Mouse (Mus musculus): ENCODE measurements around the gene Rtkn2.

Gene Rtkn2

DNA sequence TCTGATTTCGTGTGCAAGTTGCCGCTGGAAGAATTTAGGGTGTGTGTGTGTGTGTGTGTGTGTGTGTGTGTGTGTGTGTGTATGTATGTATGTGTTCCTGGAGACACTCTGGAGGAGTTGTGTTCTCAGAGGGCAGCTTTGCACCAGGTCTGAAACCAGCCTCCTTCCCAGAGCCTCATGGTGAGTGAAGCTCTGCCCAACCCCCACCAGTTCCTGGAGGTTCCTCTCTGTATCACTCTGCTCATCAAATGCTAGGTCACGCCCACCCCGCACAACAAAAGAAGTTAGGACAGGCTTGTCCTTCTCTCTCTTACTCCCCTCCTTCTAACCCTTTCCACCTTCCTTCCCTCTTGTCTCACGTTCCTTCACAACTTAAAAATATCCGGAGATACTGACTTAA is 64.6 kb downstream of the Rtkn2 start:
- no peak for DNase-seq

GRCm38 (mm10) chr10:68044864-68045263 is 65.5 kb downstream of the Rtkn2 start:
- no peak for DNase-seq

GRCm38 (mm10) chr10:68048641-68049305 is 69.4 kb downstream of the Rtkn2 start:
- no peak for DNase-seq

- no peak for DNase-seq
These were observed 71.5 kb downstream of the Rtkn2 start for GRCm38 (mm10) chr10:68050882-68051281.

DNA sequence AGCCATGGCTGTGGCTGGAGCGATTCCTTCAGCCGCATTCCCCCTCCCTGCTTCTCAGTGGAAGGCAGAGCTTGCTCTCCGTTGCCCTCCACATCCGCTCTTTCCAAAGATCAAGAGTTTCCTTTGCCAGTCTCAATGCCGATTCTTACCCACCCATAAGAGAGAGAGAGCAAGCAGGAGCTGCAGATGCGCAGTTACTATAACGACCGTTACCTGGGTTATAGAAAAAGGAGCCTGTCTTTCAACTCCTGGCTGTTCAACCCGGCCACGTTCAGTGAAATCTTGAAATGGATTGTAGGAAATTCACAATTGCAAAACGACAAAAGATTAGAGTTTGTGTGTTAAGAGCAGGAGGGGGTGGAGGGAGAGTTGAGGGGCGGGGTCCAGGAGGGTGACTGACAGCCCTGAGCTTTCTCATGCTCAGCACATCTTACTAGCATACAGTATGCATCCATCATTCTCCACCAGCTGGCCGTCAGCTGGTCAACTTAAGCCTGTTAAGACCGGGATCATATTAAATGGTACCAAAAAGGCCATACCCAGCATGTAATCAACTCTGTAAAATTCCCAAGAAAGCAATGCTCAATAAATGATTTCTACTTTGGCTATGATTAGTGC is 72.1 kb downstream of the Rtkn2 start:
- DNase-seq, result no peak

GRCm38 (mm10) chr10:68052307-68052706 is 72.9 kb downstream of the Rtkn2 start:
- no peak for DNase-seq

DNA sequence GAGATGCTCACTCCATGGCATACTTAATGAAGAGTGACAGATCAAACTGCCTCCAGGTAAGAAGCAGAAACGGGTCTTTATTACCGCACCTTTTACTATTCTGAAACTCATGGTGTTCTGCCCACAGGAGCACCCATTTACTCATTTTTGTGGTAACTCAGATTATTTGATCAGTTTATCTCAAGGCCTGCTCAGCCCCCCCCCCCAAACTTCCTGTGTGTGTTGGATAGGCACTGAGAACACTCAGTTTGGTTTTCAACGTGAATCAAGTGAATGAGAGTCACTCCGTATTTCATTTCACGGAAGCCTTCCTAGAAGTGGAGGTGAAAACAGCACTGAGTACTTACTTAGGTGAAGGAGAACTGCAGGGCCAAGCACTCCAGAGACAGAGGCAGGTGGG is 74.8 kb downstream of the Rtkn2 start:
- no peak for DNase-seq

DNA sequence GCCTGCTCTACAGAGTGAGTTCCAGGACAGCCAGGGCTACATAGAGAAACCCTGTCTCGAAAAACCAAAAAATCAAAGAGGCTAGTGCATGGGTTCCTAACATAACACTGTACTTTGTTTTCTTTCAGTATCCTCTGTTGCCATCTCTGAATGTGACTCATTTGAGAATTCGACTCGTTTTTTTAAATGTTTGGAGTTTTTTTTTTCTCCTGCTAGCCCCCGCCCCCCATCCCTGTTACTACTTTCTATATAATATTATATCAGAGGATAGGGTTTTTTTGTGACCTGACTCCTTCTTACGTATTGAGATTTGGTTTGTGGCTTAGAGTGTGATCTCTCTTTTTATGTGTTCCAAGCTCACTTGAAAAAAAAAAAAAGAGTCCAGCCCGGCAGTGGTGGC is 75.3 kb downstream of the Rtkn2 start:
- no peak for DNase-seq

DNA sequence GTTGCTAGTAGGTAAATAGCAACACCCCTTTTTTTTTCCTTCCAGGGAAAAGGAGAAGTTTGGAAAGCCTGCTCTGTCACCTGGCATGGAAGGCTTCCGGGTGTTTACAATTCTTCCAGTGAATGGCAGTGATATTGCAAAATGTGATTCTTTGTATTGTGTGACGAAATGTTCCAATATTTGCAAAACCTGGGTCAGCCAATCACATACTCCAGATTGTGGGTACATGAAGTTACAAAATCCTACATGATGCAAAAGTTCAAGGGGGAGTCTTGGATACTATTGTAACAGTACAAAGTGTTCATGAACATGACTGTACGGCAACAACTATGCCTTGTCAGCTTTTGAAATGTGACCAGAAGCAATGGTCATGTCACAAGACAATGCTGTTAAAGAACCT is 78.5 kb downstream of the Rtkn2 start:
- no peak for DNase-seq

DNA sequence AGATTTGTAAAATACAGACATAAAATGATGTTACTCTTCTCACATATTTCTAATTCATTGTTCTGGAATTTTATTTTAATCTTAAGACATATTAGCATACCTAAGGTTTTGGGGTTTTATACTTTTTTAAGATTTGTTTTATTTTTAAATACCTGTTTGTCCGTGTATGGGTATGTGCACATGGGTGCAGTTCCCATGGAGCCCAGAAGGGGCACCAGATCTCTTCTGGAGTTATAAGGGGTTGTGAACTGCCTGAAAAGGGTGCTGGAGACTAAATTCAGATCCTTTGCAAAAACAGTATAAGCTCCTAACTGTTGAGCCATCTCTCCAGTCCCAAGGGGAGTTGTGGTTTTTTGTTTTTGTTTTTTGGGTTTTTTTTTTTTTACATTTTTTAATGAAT is 79.0 kb downstream of the Rtkn2 start:
- DNase-seq, result no peak

DNA sequence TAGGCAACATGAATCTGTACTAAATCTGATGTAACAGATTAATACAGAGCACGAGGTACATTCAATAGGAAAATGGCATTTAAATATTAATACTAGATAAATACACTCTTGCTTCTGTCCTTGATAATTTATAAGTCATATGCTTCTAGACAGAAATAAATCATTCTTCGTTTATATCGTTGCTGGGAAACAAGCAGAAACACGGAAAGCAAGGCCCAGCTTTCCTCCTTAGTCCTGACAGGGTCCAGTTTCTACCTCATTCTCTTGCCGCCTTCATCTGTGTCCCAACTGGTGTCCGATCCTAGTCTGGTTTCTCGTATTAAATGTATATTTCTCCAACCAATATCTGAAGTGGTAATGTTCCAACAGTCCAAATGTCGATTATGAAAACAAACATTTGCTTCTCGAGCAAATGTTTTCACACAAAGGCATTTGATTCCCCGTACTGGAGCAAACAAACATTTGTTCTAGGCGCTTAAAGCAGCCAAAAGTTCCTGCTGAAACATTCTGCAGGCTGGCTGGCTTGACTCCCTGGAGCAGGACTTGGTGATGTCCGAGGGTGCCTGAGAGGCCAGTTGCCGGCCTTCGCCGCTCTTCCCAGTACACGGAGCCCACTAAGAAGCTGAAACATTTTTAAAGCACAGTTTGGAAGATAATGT is 81.3 kb downstream of the Rtkn2 start:
- DNase-seq, result no peak

- DNase-seq, result no peak
These were observed 81.9 kb downstream of the Rtkn2 start for GRCm38 (mm10) chr10:68061249-68061615.

- DNase-seq, result no peak
These were observed 84.6 kb downstream of the Rtkn2 start for GRCm38 (mm10) chr10:68063806-68064545.

- DNase-seq, result no peak
These were observed 85.2 kb downstream of the Rtkn2 start for GRCm38 (mm10) chr10:68064571-68064970.

- DNase-seq, result no peak
These were observed 86.8 kb downstream of the Rtkn2 start for GRCm38 (mm10) chr10:68066173-68066572.

DNA sequence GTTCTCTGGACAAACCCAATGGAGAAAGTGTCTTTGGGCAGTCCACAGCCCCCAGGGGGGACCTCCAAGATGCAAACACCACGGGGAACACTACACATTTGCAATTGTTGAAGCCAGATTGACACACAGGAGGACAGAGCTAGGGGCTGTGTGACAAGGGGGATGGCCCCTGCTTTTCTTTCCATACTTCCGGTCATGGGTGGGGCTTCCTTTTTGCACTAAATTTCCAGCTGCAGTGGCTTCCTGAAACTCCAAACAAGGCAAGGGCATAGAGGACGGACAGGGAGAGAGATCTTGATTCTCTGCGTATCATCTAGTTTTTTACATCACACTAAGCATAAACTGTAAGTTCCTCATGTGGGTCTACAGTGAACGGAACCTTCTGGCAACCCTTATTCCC is 88.6 kb downstream of the Rtkn2 start:
- no peak for DNase-seq

- no peak for DNase-seq
These were observed 89.1 kb downstream of the Rtkn2 start for GRCm38 (mm10) chr10:68068426-68068825.

DNA sequence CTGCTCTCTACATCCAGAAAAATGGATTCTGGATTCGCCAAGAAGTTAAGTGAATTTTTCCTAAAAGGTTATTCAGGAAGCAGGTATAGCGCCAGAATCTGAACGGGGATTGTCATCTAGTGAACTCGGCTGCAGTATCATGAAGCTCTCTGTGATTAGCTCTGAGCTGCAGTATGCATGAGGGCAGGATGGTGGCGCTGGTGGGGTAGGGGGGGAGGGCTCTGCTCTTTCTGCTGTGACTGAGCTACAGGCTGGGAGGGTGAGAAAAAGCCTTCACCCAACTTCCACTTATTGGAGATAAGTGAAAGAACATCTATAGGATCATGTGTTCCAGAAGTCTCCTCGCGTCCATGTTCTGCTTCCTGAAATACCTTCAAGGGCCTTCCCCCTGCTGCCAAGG is 91.7 kb downstream of the Rtkn2 start:
- no peak for DNase-seq

- DNase-seq, result no peak
These were observed 93.3 kb downstream of the Rtkn2 start for GRCm38 (mm10) chr10:68072626-68073025.

DNA sequence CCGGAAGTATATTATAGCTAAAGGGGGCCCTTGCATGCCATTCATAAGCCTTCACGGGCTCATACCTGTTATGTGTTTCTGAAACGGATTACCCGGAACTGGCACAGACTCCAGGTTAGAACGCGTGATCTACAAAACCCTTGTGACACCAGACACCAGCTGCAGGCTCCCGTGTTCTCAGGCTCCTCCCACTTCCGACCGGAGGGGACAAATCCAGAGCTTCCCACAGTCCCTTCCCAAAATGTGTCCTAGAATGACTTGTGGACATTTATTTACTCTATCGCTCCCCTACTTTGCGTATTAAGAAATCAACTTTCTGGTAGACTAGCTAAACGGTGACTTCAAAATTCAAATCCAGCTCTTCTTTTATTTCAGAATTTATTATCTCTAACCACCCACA is 94.9 kb downstream of the Rtkn2 start:
- DNase-seq, result no peak

GRCm38 (mm10) chr10:68075181-68075580 is 95.8 kb downstream of the Rtkn2 start:
- no peak for DNase-seq

- DNase-seq, result no peak
These were observed 99.3 kb downstream of the Rtkn2 start for GRCm38 (mm10) chr10:68078708-68079107.

- DNase-seq, result no peak
These were observed 100.7 kb downstream of the Rtkn2 start for GRCm38 (mm10) chr10:68079910-68080670.

Data from right cerebral cortex, postnatal 25 days (tissue).